Mouse (Mus musculus) kidney, postnatal 0 days (tissue): ENCODE data around the gene Hif1an. TPM values are rescaled to one million over a fixed set of nuclear protein-coding genes. Genes with fewer than 3 reads are reported as not detected.
A peak's percentile ranks its signal among the peaks of the same experiment; 100 is the strongest.

ENCODE experiments used
- ATAC-seq: fragments of 200-750 bp; cut with Nextera tagmentation; replicated peaks from 2 replicates; pipeline ENCODE4 v1.8.0; 2017; ENCODE audit warnings: low read depth, moderate number of reproducible peaks, moderate TSS enrichment, moderate library complexity; ENCODE audit not compliant: low FRiP score
- DNase-seq: peaks from one replicate; pipeline ENCODE4 v3.0.0-alpha.2; 2016; ENCODE audit warnings: low spot score
- H3K27ac ChIP-seq: fragments of 300-500 bp; sonication (generic); 2 replicates; pipeline ENCODE4 v1.5.1; 2014; ENCODE audit warnings: mild to moderate bottlenecking
- H3K27me3 ChIP-seq: fragments of 300-500 bp; sonication (generic); 2 replicates; pipeline ENCODE4 v1.6.1; 2014; ENCODE audit warnings: low read length, mixed read lengths; ENCODE audit not compliant: insufficient read depth
- H3K36me3 ChIP-seq: fragments of 300-500 bp; sonication (generic); 2 replicates; pipeline ENCODE4 v1.6.1; 2014; ENCODE audit warnings: low read length, mixed read lengths; ENCODE audit not compliant: insufficient read depth
- H3K4me1 ChIP-seq: fragments of 300-500 bp; sonication (generic); replicated peaks from 2 replicates; pipeline ENCODE4 v1.6.1; 2014; ENCODE audit warnings: antibody characterized with exemption, low read length, mixed read lengths; ENCODE audit not compliant: insufficient read depth
- H3K4me2 ChIP-seq: fragments of 300-500 bp; sonication (generic); 2 replicates; pipeline ENCODE4 v1.6.1; 2014; ENCODE audit warnings: mild to moderate bottlenecking, low read length, moderate library complexity, mixed read lengths
- H3K4me3 ChIP-seq: fragments of 300-500 bp; sonication (generic); replicated peaks from 2 replicates; pipeline ENCODE4 v1.5.1; 2014; ENCODE audit warnings: low read depth, low read length
- H3K9ac ChIP-seq: fragments of 300-500 bp; sonication (generic); 2 replicates; pipeline ENCODE4 v1.6.1; 2014; ENCODE audit warnings: low read depth, low read length
- H3K9me3 ChIP-seq: fragments of 300-500 bp; sonication (generic); replicated peaks from 2 replicates; pipeline ENCODE4 v1.6.1; 2016; ENCODE audit warnings: low read length, inconsistent platforms, mixed read lengths
- CTCF ChIP-seq: IDR thresholded peaks from 2 replicates; pipeline ENCODE4 v1.5.1; 2016; ENCODE audit warnings: antibody characterized with exemption, low read depth, mild to moderate bottlenecking, moderate library complexity
- WGBS: fragments of 180-500 bp; shearing (Covaris S2); extraction: QIAGEN DNeasy Blood & Tissue Kit; methylation state at CpG from one replicate; pipeline ENCODE4 v1.1.7; 2014; 5-methylcytosine and 5-hydroxymethylcytosine counted together
- polyA plus RNA-seq: library from polyadenylated mRNA; unstranded; fragments of >200 nt; fragmentation: Nextera tagmentation; extraction: Ambion mirVana; gene quantifications from 2 replicates; pipeline ENCODE4 v1.2.1, GENCODE M21; 2015

The Hif1an gene
- polyA plus RNA-seq, 1 experiment from 2014 or later: 16.4 TPM

DNA sequence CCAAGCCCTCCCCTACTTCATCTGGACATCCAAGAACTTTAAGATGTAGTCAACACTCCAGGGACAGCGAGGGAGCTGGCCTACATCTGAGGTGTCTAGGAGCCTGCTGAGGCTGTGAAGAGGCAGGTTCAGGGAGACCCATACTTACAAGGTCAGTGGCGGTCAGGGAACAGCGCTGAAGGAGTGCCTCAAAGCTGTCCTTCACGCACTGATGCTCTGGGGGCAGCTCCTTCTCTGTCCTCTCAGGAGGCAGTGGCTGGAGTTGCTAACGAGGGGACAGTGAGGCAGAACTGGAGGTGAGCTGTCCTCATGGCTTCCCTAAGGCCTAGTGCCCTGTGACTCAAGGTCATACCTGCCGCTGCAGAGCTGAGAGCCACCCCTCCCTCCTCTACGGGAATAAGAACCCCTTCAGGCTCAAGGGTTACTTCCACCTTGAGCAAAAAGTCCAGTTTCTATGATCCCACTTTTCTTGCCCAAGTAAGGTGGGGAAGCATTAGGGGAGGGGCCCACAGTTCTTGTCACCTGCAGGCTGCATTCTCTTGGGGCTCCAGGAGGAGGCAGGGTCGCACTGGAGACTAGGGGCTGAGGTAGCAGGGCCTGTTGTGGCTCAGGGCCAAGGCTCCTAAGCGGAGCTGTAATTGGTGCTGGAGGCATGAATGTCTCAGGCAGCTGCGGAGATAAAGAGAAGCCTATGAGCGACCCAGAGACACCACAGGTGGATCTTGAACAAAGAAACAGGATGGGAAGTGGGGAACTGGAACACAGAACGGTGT lies 44.5 kb upstream of the Hif1an start:
- H3K36me3 ChIP-seq: no peaks in the 10 kb centered on the region
- H3K9me3 ChIP-seq: no peaks in the 10 kb centered on the region
- ATAC-seq: peak; percentile 37; the same call in 1 of the 2 replicates
- no peak overlapping the region for H3K4me3 ChIP-seq
- peak; percentile 53; the same call in 1 of the 2 replicates for TF ChIP-seq CTCF
- peaks cover 27% of the 10 kb centered on the region for H3K4me1 ChIP-seq
- peak overlapping the region; percentile 38; the same call in 1 of the 2 replicates for H3K27ac ChIP-seq
- no peak for DNase-seq
- H3K4me2 ChIP-seq: no peak overlapping the region
- no peaks in the 10 kb centered on the region for H3K27me3 ChIP-seq
- H3K9ac ChIP-seq: no peak overlapping the region
- 57% methylated on average over 12 of the region's 12 CpGs for WGBS

DNA sequence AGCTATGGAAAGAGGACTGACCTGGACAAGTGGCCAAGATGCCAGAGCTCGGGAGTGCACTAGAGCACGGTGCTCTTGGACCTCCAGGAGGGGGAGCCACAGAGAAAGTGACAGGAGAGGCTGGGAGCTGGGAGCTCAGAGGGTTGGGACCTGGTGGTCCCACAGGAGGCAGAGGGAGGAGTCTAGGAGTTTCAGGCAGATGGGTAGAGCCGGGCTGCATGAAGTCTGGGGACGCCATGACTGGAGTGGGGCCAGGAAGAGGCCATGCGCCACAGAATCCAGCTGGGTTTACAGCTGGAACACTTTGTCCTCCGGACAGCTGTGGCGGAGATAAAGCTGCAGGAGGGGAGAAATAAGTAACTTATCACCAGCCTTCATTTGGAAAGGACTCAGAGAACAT lies 43.5 kb upstream of the Hif1an start:
- peaks cover 17% of the 10 kb centered on the region for H3K4me1 ChIP-seq
- 18% methylated on average over 7 of the region's 7 CpGs for WGBS
- H3K36me3 ChIP-seq: no peaks in the 10 kb centered on the region
- peak; percentile 82 for DNase-seq
- no peak overlapping the region for H3K4me3 ChIP-seq
- peak; percentile 53; the same call in 1 of the 2 replicates for ATAC-seq
- no peak overlapping the region for H3K4me2 ChIP-seq
- peak; percentile 58 for TF ChIP-seq CTCF
- H3K9ac ChIP-seq: no peak overlapping the region
- no peaks in the 10 kb centered on the region for H3K27me3 ChIP-seq
- no peak overlapping the region for H3K27ac ChIP-seq
- no peaks in the 10 kb centered on the region for H3K9me3 ChIP-seq

DNA sequence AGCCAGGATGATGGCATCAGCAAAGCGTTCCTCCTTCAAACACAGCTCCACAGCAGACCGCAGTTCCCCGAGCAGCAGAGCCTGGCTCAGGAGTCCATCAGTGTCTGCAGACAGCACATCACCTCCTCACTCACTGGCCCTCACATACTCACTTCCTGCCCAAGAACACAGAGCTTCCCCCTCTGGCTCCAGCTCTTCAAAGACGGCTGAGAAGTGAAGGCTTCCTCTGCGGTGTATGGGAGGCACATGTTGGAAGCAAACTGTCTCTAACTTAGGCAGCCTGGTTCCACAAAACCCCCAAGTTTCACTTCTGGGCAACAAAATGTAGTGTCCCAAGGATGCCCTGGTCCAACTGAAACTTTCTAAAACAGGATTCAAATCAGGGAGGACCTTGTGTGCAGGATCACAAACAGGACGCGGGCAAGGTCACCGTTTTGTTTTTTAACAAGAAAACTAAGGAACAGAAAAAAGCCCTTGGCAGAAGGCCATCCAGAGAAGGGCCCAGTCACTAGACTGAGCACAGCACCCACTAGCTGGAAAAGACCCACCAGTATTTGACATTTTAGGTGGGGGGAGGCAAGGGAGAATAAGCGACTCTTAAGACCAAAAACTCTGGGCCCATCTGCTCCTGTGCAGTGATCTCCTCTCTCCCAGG lies 37.0 kb upstream of the Hif1an start:
- no peak for TF ChIP-seq CTCF
- H3K27ac ChIP-seq: no peak overlapping the region
- DNase-seq (no peak), ATAC-seq (no peak)
- H3K4me1 ChIP-seq: no peaks in the 10 kb centered on the region
- no peak overlapping the region for H3K9ac ChIP-seq
- H3K9me3 ChIP-seq: no peaks in the 10 kb centered on the region
- 67% methylated on average over 9 of the region's 9 CpGs for WGBS
- no peak overlapping the region for H3K4me2 ChIP-seq
- no peaks in the 10 kb centered on the region for H3K27me3 ChIP-seq
- no peak overlapping the region for H3K4me3 ChIP-seq
- H3K36me3 ChIP-seq: no peaks in the 10 kb centered on the region

DNA sequence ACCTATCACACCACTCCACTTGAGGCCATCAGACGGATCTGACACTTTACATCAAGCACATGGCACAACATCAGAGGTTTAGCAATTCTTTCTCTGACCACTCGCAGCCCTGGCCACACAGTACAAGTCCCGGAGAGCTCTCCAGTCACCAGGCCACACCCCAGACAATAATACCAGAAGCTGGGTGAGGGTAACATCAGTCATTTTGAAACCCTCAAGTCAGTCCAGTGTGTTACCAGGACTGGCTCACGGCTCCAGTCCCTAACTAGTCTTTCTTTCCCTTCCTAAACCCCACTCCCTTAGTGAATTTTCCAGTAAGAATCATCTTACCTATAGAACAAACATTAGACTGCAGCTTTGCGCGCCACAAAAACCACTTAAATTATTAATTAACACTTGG lies 32.6 kb upstream of the Hif1an start:
- H3K9me3 ChIP-seq: no peaks in the 10 kb centered on the region
- H3K36me3 ChIP-seq: no peaks in the 10 kb centered on the region
- 84% methylated on average over 6 of the region's 6 CpGs for WGBS
- DNase-seq (no peak), ATAC-seq (no peak)
- H3K4me1 ChIP-seq: no peaks in the 10 kb centered on the region
- H3K27ac ChIP-seq: no peak overlapping the region
- no peak overlapping the region for H3K4me3 ChIP-seq
- no peak for TF ChIP-seq CTCF
- H3K9ac ChIP-seq: no peak overlapping the region
- H3K4me2 ChIP-seq: no peak overlapping the region
- H3K27me3 ChIP-seq: no peaks in the 10 kb centered on the region

DNA sequence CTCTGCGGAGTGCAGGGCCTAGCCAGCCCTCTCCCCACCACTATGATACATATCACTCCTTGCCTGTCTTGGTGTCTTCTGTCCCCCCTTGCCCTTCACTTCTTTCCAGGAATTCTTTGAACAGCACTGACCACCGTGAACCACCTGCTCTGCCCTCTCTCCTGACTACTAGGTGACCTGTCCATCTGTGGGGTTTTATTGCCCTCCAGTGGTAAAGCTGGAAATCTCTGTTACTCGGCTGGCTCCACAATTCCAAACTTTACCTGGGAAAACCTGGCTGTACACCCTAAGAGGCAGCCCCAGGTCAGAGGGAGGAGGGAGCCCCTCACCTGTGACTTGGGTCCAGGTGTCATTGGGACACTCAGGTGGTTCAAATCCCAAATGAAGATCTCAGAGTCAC lies 27.3 kb upstream of the Hif1an start:
- H3K4me1 ChIP-seq: no peaks in the 10 kb centered on the region
- H3K4me2 ChIP-seq: no peak overlapping the region
- H3K4me3 ChIP-seq: no peak overlapping the region
- DNase-seq (peak; percentile 77), ATAC-seq (peak; percentile 40)
- WGBS: 34% methylated on average over 3 of the region's 3 CpGs
- peak; percentile 82 for TF ChIP-seq CTCF
- H3K9ac ChIP-seq: no peak overlapping the region
- no peaks in the 10 kb centered on the region for H3K36me3 ChIP-seq
- H3K27ac ChIP-seq: no peak overlapping the region
- H3K27me3 ChIP-seq: no peaks in the 10 kb centered on the region
- H3K9me3 ChIP-seq: no peaks in the 10 kb centered on the region

DNA sequence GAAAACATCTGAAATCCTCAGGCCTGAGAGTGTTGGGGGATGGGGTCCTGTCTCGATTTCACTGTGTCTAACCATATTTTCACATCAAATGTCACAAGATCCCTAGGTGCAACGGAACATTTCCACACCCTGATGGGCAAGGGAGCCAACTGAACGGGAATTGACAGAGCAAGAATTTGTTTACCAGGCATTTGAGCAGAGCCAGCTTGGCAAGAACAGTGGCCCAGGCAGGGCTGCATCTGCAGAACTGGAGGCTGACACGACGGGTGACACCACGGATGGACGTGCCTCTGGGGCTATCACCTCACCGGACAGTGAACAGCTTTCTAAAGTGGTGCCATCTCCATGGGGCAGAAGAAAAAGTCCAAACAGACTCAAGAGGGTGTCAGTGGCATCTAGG lies 25.2 kb upstream of the Hif1an start:
- ATAC-seq: no peak

More for the DNA sequence above, 25.2 kb upstream of the Hif1an start:
- no peak for TF ChIP-seq CTCF
- Histone ChIP-seq H3K27me3 (no peaks in the 10 kb centered on the region), H3K27ac (no peak overlapping the region), H3K9me3 (no peaks in the 10 kb centered on the region; the same call in 1 of the 2 replicates), H3K4me1 (no peaks in the 10 kb centered on the region), H3K36me3 (no peaks in the 10 kb centered on the region), H3K9ac (no peak overlapping the region), H3K4me3 (no peak overlapping the region), H3K4me2 (no peak overlapping the region)
- DNase-seq: no peak
- WGBS: 71% methylated on average over 8 of the region's 8 CpGs
